In the genomic region with DNA sequence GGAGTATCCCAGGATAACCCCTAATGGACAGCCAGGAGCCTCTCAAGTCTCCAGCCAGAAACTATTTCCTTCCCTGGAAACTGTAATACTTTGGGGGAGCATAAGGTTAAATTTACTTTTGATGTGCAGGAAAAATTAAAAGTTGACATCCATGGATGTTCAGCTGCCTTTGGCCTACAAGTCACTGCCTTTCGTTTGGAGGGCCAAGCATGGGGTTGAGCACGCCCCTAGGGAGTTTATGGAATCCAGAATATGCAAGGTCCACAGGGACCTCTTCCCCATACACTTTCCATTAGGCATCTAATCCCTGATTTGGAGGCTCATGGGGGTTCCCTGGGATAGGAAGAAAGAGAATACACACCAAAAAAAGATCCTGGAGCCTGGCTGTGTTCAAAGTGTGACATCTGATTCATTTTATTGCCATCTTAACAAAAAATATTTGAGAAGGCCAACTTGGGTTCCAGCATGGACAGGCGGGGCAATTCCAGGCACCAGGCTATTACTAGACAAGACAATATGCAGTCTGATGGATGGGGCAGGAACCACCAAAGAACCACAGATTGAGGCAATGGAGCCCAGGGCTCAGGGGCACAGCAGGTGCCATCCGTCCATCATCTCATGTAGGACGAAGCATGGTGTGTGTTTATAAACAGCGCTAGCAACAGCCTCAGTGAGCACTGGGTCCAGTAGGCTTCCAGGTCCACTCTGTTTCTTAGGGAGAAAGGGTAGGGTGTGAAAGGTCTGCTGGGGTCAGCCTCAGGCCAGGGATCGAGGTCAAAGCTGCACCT, we compare ENCODE assay signal across 30 mouse cellular contexts.
DNase-seq lines count a peak whose midpoint lies in the region; ATAC-seq lines count a peak whose summit lies in the region.
"Had no signal": no experiment of that assay in that cellular context is flagged by ENCODE, and none has a peak within 500 bp of the region (broad histone marks: within the 10 kb centered on the region; RNA-seq: fewer than 3 reads in every experiment).

No protein-coding gene starts in this region.

- WGBS in heart, embryonic 10.5 days, result 80% methylated on average over 7 of the region's 7 CpGs
- WGBS in kidney, embryonic 14.5 days, result 80% methylated on average over 7 of the region's 7 CpGs
- 80% methylated on average over 7 of the region's 7 CpGs for WGBS in liver, embryonic 12.5 days (ENCODE audit: insufficient replicate concordance)

- H3K27ac ChIP-seq in heart, embryonic 10.5 days, result peak overlapping the region; percentile 77; the same call in 1 of the 2 replicates
- no peak overlapping the region for H3K27ac ChIP-seq in kidney, embryonic 14.5 days (ENCODE audit: low read depth, low read length)
- H3K27ac ChIP-seq in liver, embryonic 12.5 days, result peak overlapping the region; percentile 85
- H3K27ac ChIP-seq: embryonic facial prominence, embryonic 10.5 days; embryonic facial prominence, embryonic 15.5 days; forebrain, embryonic 12.5 days; hindbrain, embryonic 15.5 days; neural tube, embryonic 12.5 days; stomach, postnatal 0 days had no signal

- H3K4me3 ChIP-seq in heart, embryonic 10.5 days, result no peak overlapping the region
- no peak overlapping the region for H3K4me3 ChIP-seq in kidney, embryonic 14.5 days (ENCODE audit: low read length)
- no peak overlapping the region for H3K4me3 ChIP-seq in liver, embryonic 12.5 days
- H3K4me3 ChIP-seq: embryonic facial prominence, embryonic 10.5 days; embryonic facial prominence, embryonic 15.5 days; forebrain, embryonic 12.5 days; hindbrain, embryonic 10.5 days; hindbrain, embryonic 15.5 days; neural tube, embryonic 12.5 days had no signal

- H3K9ac ChIP-seq in kidney, embryonic 14.5 days (ENCODE audit: low read depth, low read length), result no peak overlapping the region
- H3K9ac ChIP-seq in liver, embryonic 12.5 days, result no peak overlapping the region
- H3K9ac ChIP-seq: embryonic facial prominence, embryonic 15.5 days; forebrain, embryonic 12.5 days; forebrain, postnatal 0 days; hindbrain, embryonic 15.5 days; neural tube, embryonic 12.5 days had no signal

- H3K4me2 ChIP-seq in kidney, embryonic 14.5 days (replicated peaks; ENCODE audit: low read depth, low read length), result no peak overlapping the region
- no peak overlapping the region for H3K4me2 ChIP-seq in liver, embryonic 12.5 days
- H3K4me2 ChIP-seq: embryonic facial prominence, embryonic 15.5 days; forebrain, embryonic 12.5 days; hindbrain, embryonic 15.5 days; midbrain, embryonic 11.5 days; neural tube, embryonic 12.5 days had no signal

- no peak for DNase-seq in heart, embryonic 10.5 days (ENCODE audit: low spot score)
- DNase-seq in heart, postnatal 36 days, result no peak
- peak; percentile 9 for DNase-seq in kidney, adult 9 months
- DNase-seq in 3T3-L1 (ENCODE audit: low read depth, low spot score), result peak; percentile 32
- DNase-seq in layer of hippocampus, adult 9-10 months (ENCODE audit: low spot score), result no peak
- DNase-seq: cerebellum, adult 8-10 months; cerebellum, postnatal 25 days; forebrain, postnatal 0 days; gastrocnemius, postnatal 10 days; kidney, adult 11 months; kidney, postnatal 14 days; lung, adult 18-20 months; lung, postnatal 14 days; right cerebral cortex, postnatal 4 days; thymus, adult 18-20 months; thymus, postnatal 25 days had no signal

- intact Hi-C loops in heart, postnatal 36 days (cut with DNase I), result loop anchor here (5.0 kb wide), 2 partner anchors 63 to 213 kb away; a partner anchor contains a TSS

- peaks cover 39% of the 10 kb centered on the region for H3K36me3 ChIP-seq in heart, embryonic 10.5 days
- H3K36me3 ChIP-seq in kidney, embryonic 14.5 days (ENCODE audit: control insufficient read depth, insufficient read depth, low read length), result peaks cover 26% of the 10 kb centered on the region
- H3K36me3 ChIP-seq in liver, embryonic 12.5 days, result peaks cover 47% of the 10 kb centered on the region

- H3K9me3 ChIP-seq in heart, embryonic 10.5 days, result no peaks in the 10 kb centered on the region
- H3K9me3 ChIP-seq in kidney, embryonic 14.5 days (ENCODE audit: control insufficient read depth, low read length), result no peaks in the 10 kb centered on the region
- no peaks in the 10 kb centered on the region for H3K9me3 ChIP-seq in liver, embryonic 12.5 days (replicated peaks)
- H3K9me3 ChIP-seq: embryonic facial prominence, embryonic 10.5 days; embryonic facial prominence, embryonic 15.5 days; forebrain, embryonic 12.5 days; hindbrain, embryonic 10.5 days; hindbrain, embryonic 15.5 days; neural tube, embryonic 12.5 days had no signal

- H3K4me1 ChIP-seq in heart, embryonic 10.5 days, result peaks cover 62% of the 10 kb centered on the region
- H3K4me1 ChIP-seq in kidney, embryonic 14.5 days (ENCODE audit: control insufficient read depth, insufficient read depth, low read length), result peaks cover 16% of the 10 kb centered on the region
- peaks cover 97% of the 10 kb centered on the region for H3K4me1 ChIP-seq in liver, embryonic 12.5 days

- no peak for ATAC-seq in kidney, embryonic 14.5 days (ENCODE audit: low FRiP score, low TSS enrichment)
- no peak for ATAC-seq in liver, embryonic 12.5 days
- ATAC-seq in CD4-positive, CD25-positive, alpha-beta regulatory T cell, adult 4 months, result no peak
- ATAC-seq: activated CD4-positive, CD25-positive, alpha-beta regulatory T cell, adult 4 months; forebrain, postnatal 0 days; inflammation-experienced regulatory T-cells, adult 6 months; midbrain, embryonic 16.5 days had no signal

- peaks cover 4% of the 10 kb centered on the region; the same call in 1 of the 2 replicates for H3K27me3 ChIP-seq in heart, embryonic 10.5 days (ENCODE audit: insufficient read depth, poor library complexity, severe bottlenecking)
- H3K27me3 ChIP-seq in kidney, embryonic 14.5 days (ENCODE audit: control insufficient read depth, insufficient read depth, low read length), result no peaks in the 10 kb centered on the region
- no peaks in the 10 kb centered on the region for H3K27me3 ChIP-seq in liver, embryonic 12.5 days (replicated peaks)
- H3K27me3 ChIP-seq: embryonic facial prominence, embryonic 15.5 days; forebrain, embryonic 12.5 days; hindbrain, embryonic 15.5 days; neural tube, embryonic 12.5 days had no signal

Comparison
In these comparisons a context has a peak if more than half of its experiments do, and no peak if none do; other contexts are left out.
1. DNase-seq: peak in kidney, adult 9 months (single experiment) and 3T3-L1 (single experiment); none in heart, embryonic 10.5 days (single experiment), heart, postnatal 36 days (0 of 2) and layer of hippocampus, adult 9-10 months (single experiment).